Mouse (Mus musculus) urinary bladder, postnatal 36 days (tissue): ENCODE data around the gene Tmem240.
"Not testable (repeated sequence)": the region's sequence is repeated elsewhere in the genome, so short reads cannot be mapped to it uniquely, and the experiment has no call there.

ENCODE experiments used
- DNase-seq, 2 experiments: peaks; one replicate each; pipeline ENCODE4 v3.0.0; 2022; ENCODE audit warnings: low spot score in 2 of 2, mixed read lengths in 1 of 2

Gene Tmem240

GRCm38 (mm10) chr4:155734350-155734941, at the start of gene Tmem240:
TSS of gene Tmem240 (plus strand) at chr4:155734800.
- DNase-seq = peak; percentile 84 to 88

- DNase-seq = not testable (repeated sequence)
These were observed 46.8 kb upstream of the Tmem240 start for GRCm38 (mm10) chr4:155687764-155688163.

- DNase-seq = no peak
These were observed 43.8 kb upstream of the Tmem240 start for GRCm38 (mm10) chr4:155690571-155691375.

GRCm38 (mm10) chr4:155692421-155692820, 42.2 kb upstream of the Tmem240 start:
- no peak for DNase-seq

GRCm38 (mm10) chr4:155694111-155694481, 40.5 kb upstream of the Tmem240 start, which contains the start of gene Fndc10:
TSS of gene Fndc10 (plus strand) at chr4:155694342.
- peak; percentile 53 to 61 for DNase-seq

GRCm38 (mm10) chr4:155694482-155695401, 39.9 kb upstream of the Tmem240 start:
- peak; percentile 54 to 57 for DNase-seq

- DNase-seq = no peak
These were observed 39.0 kb upstream of the Tmem240 start for GRCm38 (mm10) chr4:155695531-155696062.

GRCm38 (mm10) chr4:155696261-155697255, 38.0 kb upstream of the Tmem240 start:
- no peak for DNase-seq

GRCm38 (mm10) chr4:155700425-155700824, 34.2 kb upstream of the Tmem240 start:
- DNase-seq = no peak

- no peak for DNase-seq
These were observed 31.1 kb upstream of the Tmem240 start for GRCm38 (mm10) chr4:155703425-155703929.

- DNase-seq = peak; percentile 93 to 95
These were observed 29.6 kb upstream of the Tmem240 start, which contains the start of gene Ssu72 for GRCm38 (mm10) chr4:155704721-155705591. TSS of gene Ssu72 (plus strand) at chr4:155704800.

GRCm38 (mm10) chr4:155705592-155705929, 29.0 kb upstream of the Tmem240 start:
- DNase-seq = peak in 1 of 2 experiments; percentile 25

- no peak for DNase-seq
These were observed 26.0 kb upstream of the Tmem240 start for GRCm38 (mm10) chr4:155708582-155708981.

- DNase-seq = no peak
These were observed 25.6 kb upstream of the Tmem240 start for GRCm38 (mm10) chr4:155708988-155709387.

GRCm38 (mm10) chr4:155710521-155711252, 23.9 kb upstream of the Tmem240 start:
- no peak for DNase-seq

- no peak for DNase-seq
These were observed 12.9 kb upstream of the Tmem240 start for GRCm38 (mm10) chr4:155721668-155722083.

- no peak for DNase-seq
These were observed 6.6 kb upstream of the Tmem240 start for GRCm38 (mm10) chr4:155727993-155728392.

GRCm38 (mm10) chr4:155733267-155733666, 1.3 kb upstream of the Tmem240 start:
- DNase-seq = no peak
